Mouse (Mus musculus) embryonic stem cell, embryonic (primary cell): Measurements from ENCODE around the gene Sh3gl2.

Experiments used
- CTCF ChIA-PET, 4 experiments: fragments of 300-600 bp in 2 of 4; fragments of 350-600 bp in 2 of 4; sonication (Branson Sonifier 250); formaldehyde crosslinking; loops; one replicate each; lab custom pipeline; 2022; ENCODE audit warnings: inconsistent platforms in 2 of 4; lab: Charles Lee
- POLR2A ChIA-PET, 4 experiments: fragments of 300-600 bp in 2 of 4; fragments of 350-600 bp in 2 of 4; sonication (Branson Sonifier 250); formaldehyde crosslinking; loops; one replicate each; lab custom pipeline; 2022; ENCODE audit warnings: antibody characterized with exemption in 4 of 4, inconsistent platforms in 1 of 4; lab: Charles Lee

The Sh3gl2 gene

GRCm38 (mm10) chr4:85262146-85262545 lies 57.2 kb downstream of the Sh3gl2 start:
- POLR2A ChIA-PET = interaction anchor here in 3 of 4 experiments (0.8 to 4.0 kb wide), 16 partner anchors 15 to 71 kb away, joined by 3 to 29 read pairs (median 3); partner anchors contain the start of gene Sh3gl2 (in 1 of the 3)

GRCm38 (mm10) chr4:85262606-85263005 lies 57.7 kb downstream of the Sh3gl2 start:
- ChIA-PET POLR2A (interaction anchor here in 3 of 4 experiments (0.8 to 4.0 kb wide), 13 partner anchors 18 to 58 kb away, joined by 3 to 29 read pairs (median 3); partner anchors contain the start of gene Sh3gl2 (in 1 of the 3)), CTCF (no interaction called here)

More at GRCm38 (mm10) chr4:85262146-85262545, 57.2 kb downstream of the Sh3gl2 start:
- CTCF ChIA-PET = no interaction called here

GRCm38 (mm10) chr4:85267456-85267855 lies 62.5 kb downstream of the Sh3gl2 start:
- CTCF ChIA-PET = no interaction called here
- POLR2A ChIA-PET = interaction anchor here in 3 of 4 experiments (0.6 to 4.9 kb wide), 6 partner anchors 9 to 57 kb away, joined by 3 to 30 read pairs (median 3); no protein-coding TSS in a partner anchor

- ChIA-PET POLR2A (interaction anchor here in 3 of 4 experiments (0.6 to 3.0 kb wide), 6 partner anchors 9 to 36 kb away, joined by 3 to 33 read pairs (median 4); no protein-coding TSS in a partner anchor), CTCF (no interaction called here)
Measured at GRCm38 (mm10) chr4:85272877-85273276, 68.0 kb downstream of the Sh3gl2 start.

- ChIA-PET CTCF (no interaction called here), POLR2A (interaction anchor here in 2 of 4 experiments (2.1 to 3.0 kb wide), 2 partner anchors 9 kb away, joined by 19 to 33 read pairs; no protein-coding TSS in a partner anchor)
Measured at GRCm38 (mm10) chr4:85273452-85273851, 68.5 kb downstream of the Sh3gl2 start.

GRCm38 (mm10) chr4:85283151-85283550 lies 78.2 kb downstream of the Sh3gl2 start:
- CTCF ChIA-PET = interaction anchor here in 2 of 4 experiments (0.7 to 1.3 kb wide), 2 partner anchors 97 to 121 kb away, joined by 3 read pairs; no protein-coding TSS in a partner anchor
- POLR2A ChIA-PET = interaction anchor here (0.6 to 4.4 kb wide), 55 partner anchors 8 to 1854 kb away, joined by 3 to 33 read pairs (median 4); partner anchors contain the start of genes Sh3gl2 (in 2 of the 4), Ccdc171 (in 1 of the 4) and Haus6 (in 1 of the 4)

GRCm38 (mm10) chr4:85289990-85290389 lies 85.1 kb downstream of the Sh3gl2 start:
- ChIA-PET CTCF (no interaction called here), POLR2A (interaction anchor here in 3 of 4 experiments (0.7 to 2.5 kb wide), 11 partner anchors 8 to 73 kb away, joined by 3 to 22 read pairs (median 3); no protein-coding TSS in a partner anchor)

- POLR2A ChIA-PET = interaction anchor here in 3 of 4 experiments (0.6 to 2.5 kb wide), 12 partner anchors 8 to 88 kb away, joined by 3 to 22 read pairs (median 4); no protein-coding TSS in a partner anchor
- CTCF ChIA-PET = no interaction called here
Measured at GRCm38 (mm10) chr4:85291296-85291695, 86.4 kb downstream of the Sh3gl2 start.

GRCm38 (mm10) chr4:85293368-85293767 lies 88.4 kb downstream of the Sh3gl2 start:
- POLR2A ChIA-PET = interaction anchor here in 3 of 4 experiments (0.7 to 3.1 kb wide), 19 partner anchors 9 to 1519 kb away, joined by 3 to 23 read pairs (median 4); partner anchors contain the start of gene Sh3gl2 (in 2 of the 3)
- CTCF ChIA-PET = interaction anchor here in 1 of 4 experiments (0.6 kb wide), 1 partner anchor 13 kb away, joined by 4 read pairs; no protein-coding TSS in a partner anchor

GRCm38 (mm10) chr4:85300610-85301405 lies 95.9 kb downstream of the Sh3gl2 start:
- CTCF ChIA-PET = no interaction called here

GRCm38 (mm10) chr4:85305912-85306573 lies 101.1 kb downstream of the Sh3gl2 start:
- ChIA-PET POLR2A (interaction anchor here in 3 of 4 experiments (0.7 to 1.8 kb wide), 9 partner anchors 14 to 101 kb away, joined by 3 to 8 read pairs (median 4); partner anchors contain the start of gene Sh3gl2 (in 1 of the 3)), CTCF (no interaction called here)

More at GRCm38 (mm10) chr4:85300610-85301405, 95.9 kb downstream of the Sh3gl2 start:
- POLR2A ChIA-PET = interaction anchor here in 2 of 4 experiments (0.6 to 2.1 kb wide), 7 partner anchors 8 to 1210 kb away, joined by 3 to 9 read pairs (median 4); no protein-coding TSS in a partner anchor

- POLR2A ChIA-PET = interaction anchor here in 2 of 4 experiments (0.7 to 2.1 kb wide), 6 partner anchors 9 to 1079 kb away, joined by 3 to 8 read pairs (median 5); no protein-coding TSS in a partner anchor
- CTCF ChIA-PET = interaction anchor here in 2 of 4 experiments (0.7 to 0.8 kb wide), 2 partner anchors 86 to 133 kb away, joined by 3 to 4 read pairs; no protein-coding TSS in a partner anchor
Measured at GRCm38 (mm10) chr4:85319092-85319491, 114.2 kb downstream of the Sh3gl2 start.

- ChIA-PET POLR2A (interaction anchor here in 1 of 4 experiments (0.6 to 1.1 kb wide), 2 partner anchors 9 to 1593 kb away, joined by 3 read pairs; no protein-coding TSS in a partner anchor), CTCF (no interaction called here)
Measured at GRCm38 (mm10) chr4:85325454-85325853, 120.5 kb downstream of the Sh3gl2 start.

GRCm38 (mm10) chr4:85326052-85326451 lies 121.1 kb downstream of the Sh3gl2 start:
- ChIA-PET POLR2A (interaction anchor here in 1 of 4 experiments (0.6 to 1.1 kb wide), 3 partner anchors 8 to 1594 kb away, joined by 3 read pairs; no protein-coding TSS in a partner anchor), CTCF (no interaction called here)

- ChIA-PET CTCF (no interaction called here), POLR2A (interaction anchor here in 1 of 4 experiments (1.0 to 1.2 kb wide), 2 partner anchors 9 to 28 kb away, joined by 3 to 4 read pairs; no protein-coding TSS in a partner anchor)
Measured at GRCm38 (mm10) chr4:85334688-85335200, 129.8 kb downstream of the Sh3gl2 start.

GRCm38 (mm10) chr4:85336356-85336755 lies 131.4 kb downstream of the Sh3gl2 start:
- ChIA-PET CTCF (interaction anchor here in 1 of 4 experiments (0.6 kb wide), 1 partner anchor 325 kb away, joined by 3 read pairs; no protein-coding TSS in a partner anchor), POLR2A (no interaction called here)

GRCm38 (mm10) chr4:85339126-85339525 lies 134.2 kb downstream of the Sh3gl2 start:
- CTCF ChIA-PET = interaction anchor here in 1 of 4 experiments (0.7 kb wide), 1 partner anchor 27 kb away, joined by 3 read pairs; no protein-coding TSS in a partner anchor
- POLR2A ChIA-PET = no interaction called here
